Mouse (Mus musculus) frontal cortex, postnatal 10 days (tissue): Measurements from ENCODE around the gene Fry.

Experiments
- DNase-seq, 2 experiments: peaks; one replicate each; pipeline ENCODE4 v3.0.0; 2022; ENCODE audit warnings: low spot score in 2 of 2, mixed read lengths in 1 of 2

The Fry gene

GRCm38 (mm10) chr5:150171562-150171961, 53.1 kb downstream of the Fry start:
- DNase-seq, result no peak

- no peak for DNase-seq
These were observed 55.4 kb downstream of the Fry start for GRCm38 (mm10) chr5:150173869-150174268.

DNA sequence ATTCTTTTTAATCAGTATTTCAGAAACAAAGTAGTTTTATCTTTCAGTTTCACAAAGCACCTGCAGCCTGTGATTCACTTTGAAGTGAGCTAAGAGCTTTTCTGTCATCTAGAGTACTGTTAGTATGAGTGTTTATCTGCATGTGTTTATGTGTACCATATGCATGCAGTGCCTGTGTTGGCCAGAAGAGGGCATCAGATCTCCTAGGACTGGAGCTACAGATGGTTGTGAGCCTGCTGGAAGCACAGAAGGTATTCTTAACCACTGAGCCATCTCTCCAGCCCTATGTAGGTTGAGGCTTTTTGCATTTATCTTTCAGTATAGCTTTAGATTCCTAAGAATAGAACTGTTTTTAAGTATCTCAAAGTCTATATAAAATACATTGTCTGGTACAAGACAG, 56.5 kb downstream of the Fry start:
- no peak for DNase-seq

GRCm38 (mm10) chr5:150176251-150177015, 58.0 kb downstream of the Fry start:
- DNase-seq, result no peak

- DNase-seq, result no peak
These were observed 59.3 kb downstream of the Fry start for GRCm38 (mm10) chr5:150177757-150178156.

DNA sequence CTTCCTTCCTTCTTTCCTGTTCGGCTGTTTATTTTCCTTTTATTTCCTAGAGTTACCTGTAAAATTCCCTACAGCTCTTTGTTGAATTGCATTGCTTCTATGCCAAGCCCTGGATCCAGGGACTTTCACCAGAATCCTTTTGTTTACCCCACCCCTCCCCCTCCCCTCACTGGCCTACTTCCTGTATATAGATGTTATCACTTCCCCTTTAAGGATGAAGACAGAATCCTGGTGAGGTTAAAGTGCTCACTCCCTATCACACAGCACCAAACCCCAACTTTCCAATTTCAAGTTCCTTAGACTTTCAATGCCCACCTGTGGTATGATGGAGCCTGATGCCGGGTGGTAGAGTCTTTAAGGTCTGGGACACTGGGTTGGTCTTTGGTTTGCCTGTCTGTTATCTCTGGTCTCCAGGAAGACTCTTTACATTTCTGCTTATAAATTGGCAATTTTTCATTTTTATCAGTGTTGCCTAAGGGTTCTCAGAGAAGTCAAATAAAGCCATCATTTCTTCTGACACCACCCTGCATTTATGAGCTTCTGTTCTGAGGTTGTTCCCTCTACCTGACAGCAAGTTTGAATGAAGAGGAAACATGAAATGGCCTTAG, 59.9 kb downstream of the Fry start:
- no peak for DNase-seq

GRCm38 (mm10) chr5:150180985-150181607, 62.7 kb downstream of the Fry start:
- DNase-seq, result no peak

GRCm38 (mm10) chr5:150184959-150185358, 66.5 kb downstream of the Fry start:
- no peak for DNase-seq

GRCm38 (mm10) chr5:150186121-150186520, 67.7 kb downstream of the Fry start:
- DNase-seq, result no peak

DNA sequence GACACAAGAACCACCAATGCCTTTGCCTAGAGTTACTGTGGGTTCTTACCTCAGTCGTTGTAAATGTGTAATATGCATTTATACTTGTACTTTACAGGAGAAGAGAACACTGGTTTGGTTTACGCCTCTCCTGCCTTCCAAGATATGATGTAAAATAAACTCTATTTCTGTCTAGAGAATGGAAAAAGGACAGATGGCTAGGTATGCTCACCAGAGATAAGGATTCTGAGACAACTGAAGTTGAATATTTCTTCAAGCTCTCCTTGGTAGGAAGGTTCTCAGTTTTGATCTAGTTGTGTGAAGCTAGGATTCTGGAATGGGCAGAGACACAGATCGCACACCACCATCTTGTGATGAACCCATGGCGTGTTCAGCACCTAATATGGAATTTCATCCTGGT, 68.2 kb downstream of the Fry start:
- no peak for DNase-seq

DNA sequence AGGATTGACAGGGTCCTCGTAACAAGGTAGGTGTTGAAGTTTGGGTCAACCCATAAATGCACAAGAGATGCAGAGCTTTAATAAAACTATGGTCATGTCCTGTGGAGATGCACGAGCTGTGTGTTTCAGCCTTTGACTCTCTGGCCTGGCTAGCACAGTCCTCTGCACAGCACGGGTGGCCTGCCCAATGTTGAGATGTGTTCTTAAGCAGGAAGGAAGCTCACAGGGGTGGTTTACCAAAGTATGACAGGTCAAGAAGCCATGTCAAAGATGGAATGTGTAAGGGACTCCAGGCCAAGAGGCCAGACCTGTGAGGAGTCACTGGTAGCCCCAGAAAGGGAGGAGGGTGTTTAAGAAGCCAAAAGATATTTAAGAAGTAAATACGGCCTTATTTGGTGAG, 69.6 kb downstream of the Fry start:
- DNase-seq, result no peak

DNA sequence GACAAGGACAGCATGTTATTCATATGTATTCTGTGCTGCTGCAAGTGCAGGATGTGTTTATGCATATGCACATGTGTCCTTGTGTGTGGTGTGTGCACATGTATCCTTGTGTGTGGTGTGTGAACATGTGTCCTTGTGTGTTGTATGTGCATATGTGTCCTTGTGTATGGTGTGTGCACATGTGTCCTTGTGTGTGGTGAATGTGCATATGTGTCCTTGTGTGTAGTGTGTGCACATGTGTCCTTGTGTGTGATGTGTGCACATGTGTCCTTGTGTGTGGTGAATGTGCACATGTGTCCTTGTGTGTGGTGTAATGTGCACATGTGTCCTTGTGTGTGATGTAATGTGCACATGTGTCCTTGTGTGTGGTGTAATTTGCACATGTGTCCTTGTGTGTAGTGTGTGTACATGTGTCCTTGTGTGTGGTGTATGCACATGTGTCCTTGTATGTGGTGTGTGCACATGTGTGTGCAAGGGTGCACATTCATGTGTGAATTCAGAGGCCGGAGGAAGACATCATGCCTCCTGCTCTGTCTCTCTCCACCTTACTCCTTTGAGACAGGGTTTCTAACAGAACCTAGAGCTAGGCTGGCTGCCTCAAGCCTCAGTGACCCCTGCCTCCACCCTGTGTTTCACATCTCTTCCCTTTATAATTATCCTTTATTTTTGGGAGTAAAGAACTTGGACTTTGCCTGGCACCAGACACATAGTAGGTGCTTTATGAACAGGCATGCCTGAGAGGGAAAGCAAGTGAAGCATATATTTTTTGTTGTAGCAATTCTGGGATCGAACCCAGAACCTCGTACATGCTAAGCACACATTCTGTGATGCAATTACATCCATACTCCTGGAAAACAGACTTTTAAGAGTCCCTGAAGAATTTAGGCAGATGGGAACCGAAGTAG, 72.3 kb downstream of the Fry start:
- no peak for DNase-seq

DNA sequence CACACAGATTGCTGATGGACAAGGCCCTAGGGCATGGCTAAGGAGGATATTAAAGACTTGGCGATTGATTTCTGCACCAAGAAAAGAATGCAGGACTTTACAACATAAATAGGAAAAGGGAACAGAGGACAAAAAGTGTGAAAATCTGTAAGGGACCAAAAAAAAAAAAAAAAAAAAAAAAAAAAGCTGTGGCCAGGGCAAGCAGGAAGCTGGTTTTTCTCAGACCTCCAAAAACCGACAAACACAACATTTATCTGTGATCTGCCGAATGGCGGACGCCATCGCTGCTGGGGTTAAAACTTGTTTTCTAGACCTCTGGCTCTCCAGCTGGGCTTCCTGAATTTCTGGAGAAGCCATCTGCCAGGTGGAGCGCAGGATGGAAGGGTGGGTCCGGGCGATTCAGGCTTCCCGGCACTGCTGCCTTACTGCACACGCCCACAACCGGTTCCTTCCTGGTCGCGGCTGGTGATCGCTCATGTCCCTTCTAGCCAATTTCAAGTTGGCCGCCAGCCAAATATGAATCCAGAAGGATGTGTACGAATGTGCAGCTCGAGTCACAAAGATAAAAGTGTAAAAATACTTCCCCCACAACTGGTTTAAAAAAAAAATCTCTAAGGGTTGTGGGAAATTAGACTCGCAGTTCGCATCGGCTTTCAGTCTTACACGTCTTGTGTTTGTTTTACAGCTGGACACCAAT, 77.2 kb downstream of the Fry start:
- DNase-seq, result peak; percentile 53 to 60

- no peak for DNase-seq
These were observed 77.8 kb downstream of the Fry start for GRCm38 (mm10) chr5:150196211-150196585.

DNA sequence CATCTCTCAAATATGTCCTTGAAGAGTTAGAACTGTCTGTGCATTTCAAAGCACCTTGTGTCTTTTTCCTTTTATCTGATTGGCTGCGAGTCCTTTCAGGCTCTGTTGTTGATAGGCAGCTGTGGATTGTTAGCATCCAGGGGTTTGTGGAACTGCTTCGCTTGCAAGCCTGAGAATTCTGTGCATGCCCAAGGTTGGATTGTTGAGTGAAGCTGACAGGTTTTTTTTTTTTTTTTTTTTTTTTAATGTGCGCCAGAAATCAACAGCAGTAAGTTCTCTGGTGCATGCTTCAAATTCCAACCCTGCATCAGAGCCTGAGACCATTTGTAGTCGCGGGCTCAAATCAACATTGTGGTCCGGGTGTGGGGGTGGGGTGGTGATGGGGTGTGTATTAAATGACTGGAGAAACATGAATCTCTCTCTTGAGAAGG, 78.5 kb downstream of the Fry start:
- DNase-seq, result no peak

GRCm38 (mm10) chr5:150206749-150207148, 88.3 kb downstream of the Fry start:
- no peak for DNase-seq

- no peak for DNase-seq
These were observed 89.2 kb downstream of the Fry start for GRCm38 (mm10) chr5:150207596-150207995.

GRCm38 (mm10) chr5:150208009-150208408, 89.6 kb downstream of the Fry start:
- DNase-seq, result no peak

- DNase-seq, result no peak
These were observed 95.6 kb downstream of the Fry start for GRCm38 (mm10) chr5:150214081-150214480.

DNA sequence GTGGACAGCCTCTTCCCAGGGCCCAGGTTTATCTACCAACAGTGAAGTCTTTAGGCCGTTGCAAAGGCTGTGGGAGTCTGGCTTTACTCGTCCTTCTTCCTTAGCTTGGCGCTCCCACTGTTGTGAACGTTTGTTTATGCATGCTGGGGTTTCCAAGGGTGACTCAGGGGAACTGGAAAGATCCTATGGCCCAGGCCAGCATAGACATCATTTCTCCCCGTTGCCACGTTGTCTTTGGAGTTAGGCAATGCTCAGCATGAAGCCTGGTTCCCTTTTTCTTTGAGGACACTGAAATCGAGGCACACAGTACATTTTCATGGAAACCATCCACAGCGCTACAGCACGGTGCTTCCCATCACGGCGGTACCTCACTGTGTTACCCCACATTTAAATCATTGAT, 97.6 kb downstream of the Fry start:
- no peak for DNase-seq

- no peak for DNase-seq
These were observed 101.0 kb downstream of the Fry start for GRCm38 (mm10) chr5:150219457-150219856.
